Mouse (Mus musculus): ENCODE data around the gene Ndst2.
A peak's percentile ranks its signal among the peaks of the same experiment; 100 is the strongest.

The Ndst2 gene

DNA sequence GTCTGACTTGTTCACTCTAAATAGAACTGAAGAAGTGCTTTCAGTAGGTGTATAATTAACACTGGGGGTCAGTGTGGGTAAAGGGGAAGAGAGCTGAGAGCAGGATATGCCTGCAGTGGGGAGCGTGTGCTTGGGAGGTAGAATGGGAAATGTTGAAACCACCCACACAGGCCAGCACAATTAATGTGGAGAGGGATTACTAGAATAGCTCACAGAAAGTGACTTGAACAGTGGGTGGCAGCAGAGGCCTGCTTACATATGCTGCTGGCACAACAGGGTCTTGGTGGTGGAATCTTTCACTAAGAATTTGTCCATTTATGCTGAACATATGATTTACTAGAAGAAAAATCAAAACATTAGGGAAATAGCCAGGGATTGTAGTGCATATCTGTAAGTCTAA lies 37.4 kb downstream of the Ndst2 start:
- no peak for DNase-seq

DNA sequence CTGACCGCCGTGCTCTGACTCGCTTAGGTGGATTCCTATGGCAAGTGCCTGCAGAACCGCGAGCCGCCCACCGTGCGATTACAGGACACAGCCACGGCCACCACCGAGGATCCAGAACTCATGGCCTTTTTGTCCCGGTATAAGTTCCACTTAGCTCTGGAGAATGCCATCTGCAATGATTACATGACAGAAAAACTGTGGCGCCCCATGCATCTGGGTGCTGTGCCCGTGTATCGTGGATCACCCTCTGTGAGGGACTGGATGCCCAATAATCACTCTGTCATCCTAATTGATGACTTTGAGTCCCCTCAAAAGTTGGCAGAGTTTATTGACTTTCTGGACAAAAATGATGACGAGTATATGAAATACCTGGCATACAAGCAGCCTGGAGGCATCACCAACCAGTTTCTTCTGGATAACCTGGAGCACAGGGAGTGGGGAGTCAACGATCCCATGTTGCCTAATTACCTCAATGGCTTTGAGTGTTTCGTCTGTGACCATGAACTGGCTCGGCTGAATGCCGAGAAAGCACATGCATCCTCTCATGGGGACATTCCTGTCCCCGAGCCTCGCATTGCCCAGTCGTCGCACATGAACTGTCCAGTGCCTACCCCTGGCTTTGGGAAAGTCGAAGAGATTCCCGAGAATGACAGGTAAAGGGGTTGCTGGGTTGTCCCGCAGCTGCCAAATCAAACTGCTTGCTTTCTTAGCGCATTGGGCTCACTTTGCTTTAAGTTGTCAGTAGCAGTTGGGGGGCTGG lies 38.4 kb downstream of the Ndst2 start:
- DNase-seq = peak; percentile 33

DNA sequence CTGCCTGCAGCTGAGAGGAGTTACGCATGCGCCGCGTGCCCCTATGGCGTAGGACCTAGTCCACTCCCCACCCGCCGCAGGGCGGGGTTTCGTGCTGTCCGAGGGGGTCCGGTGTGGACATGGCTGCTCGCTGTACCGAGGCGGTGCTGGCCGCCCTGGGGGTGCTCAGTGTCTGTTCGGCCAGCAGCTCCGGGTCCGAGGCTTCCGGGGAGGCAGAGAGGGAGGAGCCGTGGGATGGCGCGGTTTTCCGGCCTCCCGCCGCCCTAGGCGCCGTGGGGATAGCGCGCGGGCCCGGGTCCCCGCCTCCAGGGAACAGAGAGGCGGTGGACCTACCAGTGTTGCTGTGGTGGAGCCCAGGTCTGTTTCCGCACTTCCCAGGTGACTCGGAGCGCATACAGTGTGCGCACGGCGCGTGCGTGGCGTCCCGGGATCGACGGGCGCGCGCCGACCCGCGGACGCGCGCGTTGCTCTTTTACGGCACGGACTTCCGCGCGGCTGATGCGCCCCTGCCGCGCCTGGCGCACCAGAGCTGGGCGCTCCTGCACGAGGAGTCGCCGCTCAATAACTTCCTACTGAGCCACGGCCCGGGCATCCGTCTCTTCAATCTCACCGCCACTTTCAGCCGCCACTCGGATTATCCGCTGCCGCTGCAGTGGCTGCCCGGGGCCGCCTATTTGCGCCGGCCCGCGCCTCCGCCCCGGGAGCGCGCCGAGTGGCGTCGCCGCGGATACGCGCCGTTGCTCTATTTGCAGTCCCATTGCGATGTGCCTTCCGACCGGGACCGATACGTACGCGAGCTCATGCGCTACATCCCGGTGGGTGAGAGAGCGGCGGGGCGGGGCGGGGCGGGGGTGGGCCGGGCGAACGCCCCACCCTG lies 39.2 kb downstream of the Ndst2 start, which contains the start of gene Fut11:
Fut11 (plus strand) TSS at position 85 of the 877 bp plus-strand sequence.
- peak; percentile 90 for DNase-seq

DNA sequence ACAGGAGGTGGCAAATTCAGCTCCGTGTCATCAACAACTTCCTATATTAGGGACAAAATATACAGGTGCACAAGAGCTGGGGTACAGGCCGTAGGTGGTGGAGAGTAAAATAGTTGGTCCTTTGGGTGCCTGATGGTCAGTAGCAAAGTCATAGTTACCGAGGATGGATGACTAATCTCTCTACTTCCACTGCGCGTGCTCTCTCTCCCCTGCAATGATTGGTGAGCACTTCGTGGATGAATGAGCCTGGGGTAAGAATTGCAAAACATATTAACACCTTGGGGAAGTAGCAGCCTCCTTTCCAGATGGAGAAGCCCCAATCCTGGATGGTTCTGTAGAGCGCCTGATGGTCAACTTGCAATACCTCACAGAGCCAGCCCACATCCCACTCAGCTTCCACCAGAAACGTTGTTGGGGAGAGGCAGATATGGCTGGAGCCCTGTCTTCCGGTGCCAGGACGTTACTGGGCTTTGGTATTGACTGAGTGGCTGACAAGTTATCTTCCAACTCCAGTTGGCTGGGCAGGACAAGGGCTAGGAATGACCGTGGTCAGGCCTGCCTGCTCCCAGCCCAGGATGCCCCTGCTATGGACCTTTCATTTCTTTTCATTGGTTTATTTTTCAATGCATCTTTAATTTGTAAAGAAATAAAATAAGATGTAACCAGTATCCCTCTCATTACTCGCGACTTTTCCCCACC lies 40.0 kb downstream of the Ndst2 start:
- no peak for DNase-seq

DNA sequence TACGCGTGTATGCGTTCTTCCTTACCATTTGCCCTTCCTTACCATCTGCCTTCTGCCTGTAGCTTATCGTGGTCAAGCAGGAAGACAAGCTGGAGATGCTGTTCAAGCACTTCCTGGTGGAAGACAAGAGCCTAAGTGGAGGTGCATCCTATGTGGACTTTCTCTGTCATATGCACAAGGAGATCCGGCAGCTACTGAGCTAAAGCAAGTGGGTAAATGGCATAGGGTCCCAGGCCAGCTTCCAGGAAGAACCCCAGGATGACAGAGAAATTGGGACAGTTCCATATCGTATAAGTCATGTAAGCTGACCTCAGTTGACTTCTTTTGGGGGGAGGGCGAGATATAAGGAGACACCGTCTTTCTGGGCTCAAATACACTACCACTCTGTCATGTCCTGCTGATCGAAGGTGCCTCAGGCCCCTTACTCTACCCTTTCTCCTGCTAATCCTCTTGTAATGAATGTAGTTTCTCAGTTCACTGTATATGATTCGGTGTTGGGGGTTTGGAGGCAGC lies 40.7 kb downstream of the Ndst2 start:
- no peak for DNase-seq

DNA sequence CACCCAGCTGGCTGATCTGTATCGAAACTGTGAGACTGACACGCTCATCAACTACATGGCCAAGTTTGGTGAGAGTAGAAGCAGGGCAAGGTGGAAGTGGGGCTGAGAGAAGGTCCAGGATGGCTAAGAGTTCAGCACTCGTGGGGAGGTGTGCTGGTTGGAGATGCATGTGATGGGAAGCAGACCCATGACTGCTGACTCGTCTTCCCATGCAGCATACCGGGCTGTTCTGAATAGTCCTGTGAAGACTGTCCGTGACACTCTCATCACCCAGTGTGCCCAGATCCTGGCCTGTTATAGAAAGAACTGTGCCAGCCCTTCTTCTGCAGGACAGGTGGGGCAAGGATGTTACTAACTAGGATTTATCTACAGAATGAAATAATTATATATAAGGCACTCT lies 42.6 kb downstream of the Ndst2 start:
- DNase-seq = no peak

DNA sequence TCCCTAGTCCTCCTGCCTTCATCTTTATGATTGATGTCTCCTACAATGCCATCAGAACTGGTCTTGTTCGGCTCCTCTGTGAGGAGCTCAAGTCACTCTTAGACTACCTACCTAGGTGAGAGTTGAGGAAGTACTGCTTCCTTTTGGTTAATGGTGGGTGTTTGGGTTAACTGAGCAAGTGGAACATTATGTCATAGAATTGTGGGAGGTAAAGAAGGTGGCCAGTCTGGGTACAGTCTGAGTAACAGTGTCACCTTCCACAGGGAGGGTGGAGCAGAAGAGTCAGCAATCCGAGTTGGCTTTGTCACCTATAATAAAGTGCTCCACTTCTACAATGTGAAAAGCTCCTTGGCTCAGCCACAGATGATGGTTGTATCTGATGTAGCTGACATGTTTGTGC lies 45.4 kb downstream of the Ndst2 start:
- no peak for DNase-seq

DNA sequence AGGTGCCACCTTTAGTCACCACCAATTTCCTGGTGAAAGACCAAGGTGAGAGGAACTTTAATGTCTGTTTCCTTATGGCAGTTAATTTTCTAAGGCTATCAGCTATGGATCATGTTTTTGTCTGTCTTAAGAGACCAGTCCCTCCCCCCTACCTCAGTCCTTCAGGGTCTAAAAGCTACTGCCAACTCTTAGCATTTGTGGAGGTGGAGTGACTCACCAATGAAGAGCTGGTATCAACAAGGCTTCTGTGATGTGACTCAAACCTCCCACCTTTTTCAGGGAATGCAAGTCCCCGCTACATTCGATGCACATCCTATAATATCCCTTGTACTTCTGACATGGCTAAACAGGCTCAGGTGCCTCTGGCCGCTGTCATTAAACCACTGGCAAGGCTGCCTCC lies 47.8 kb downstream of the Ndst2 start:
- DNase-seq = no peak

DNA sequence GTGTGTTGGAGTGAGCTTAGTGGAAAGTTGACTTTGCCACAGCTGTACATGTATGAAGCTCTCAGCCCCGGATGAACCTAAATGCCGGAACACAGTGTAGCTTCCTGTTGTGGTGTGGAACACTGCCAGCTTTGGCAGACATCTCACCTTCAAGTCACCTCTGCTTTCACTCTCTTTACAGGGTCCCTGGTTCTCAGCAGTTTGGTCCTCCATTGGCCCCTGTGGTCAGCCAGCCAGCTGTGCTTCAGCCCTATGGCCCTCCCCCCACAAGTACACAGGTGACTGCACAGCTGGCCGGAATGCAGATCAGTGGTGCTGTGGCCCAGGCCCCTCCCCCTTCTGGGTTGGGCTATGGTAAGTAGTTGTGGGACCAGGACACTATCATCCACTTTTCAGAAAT lies 51.9 kb downstream of the Ndst2 start:
- DNase-seq = no peak

DNA sequence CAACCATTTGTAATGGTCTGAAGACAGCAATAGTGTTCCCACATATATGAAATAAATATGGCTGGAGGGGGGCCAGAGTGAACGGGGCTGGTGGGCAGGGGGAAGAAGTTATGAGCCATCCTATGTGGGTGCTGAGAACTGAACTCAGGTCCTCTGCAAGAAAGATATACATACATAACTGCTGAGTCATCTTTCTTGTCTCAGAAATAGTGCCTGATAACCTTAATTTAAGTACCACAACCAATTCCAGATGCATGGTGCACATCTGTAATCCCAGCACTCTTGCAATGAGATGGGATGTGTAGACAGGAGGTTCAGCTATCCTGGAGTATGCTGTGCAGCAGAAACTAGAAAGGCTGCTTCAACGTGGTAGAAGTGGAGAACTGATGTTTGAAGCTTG lies 52.6 kb downstream of the Ndst2 start:
- no peak for DNase-seq

DNA sequence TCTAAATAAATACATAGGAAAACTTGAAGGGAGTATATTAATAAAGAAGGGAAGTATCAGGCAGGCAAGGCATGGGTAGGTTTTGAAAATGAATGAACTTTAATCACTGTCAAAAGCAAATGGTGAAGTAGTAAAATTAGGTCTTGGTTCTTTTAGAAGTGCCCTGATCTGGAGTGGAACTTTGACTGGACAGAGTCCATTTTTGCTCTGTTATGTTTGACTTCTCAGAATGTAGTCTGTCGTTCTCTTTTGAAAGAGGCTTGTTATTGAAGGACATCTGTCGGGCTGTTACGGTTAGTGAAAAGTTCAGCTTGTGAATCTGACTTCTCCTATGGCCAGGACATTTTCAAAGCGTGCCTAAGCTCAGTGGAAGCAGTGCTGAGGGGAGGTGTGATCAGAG lies 56.5 kb downstream of the Ndst2 start:
- DNase-seq = no peak

DNA sequence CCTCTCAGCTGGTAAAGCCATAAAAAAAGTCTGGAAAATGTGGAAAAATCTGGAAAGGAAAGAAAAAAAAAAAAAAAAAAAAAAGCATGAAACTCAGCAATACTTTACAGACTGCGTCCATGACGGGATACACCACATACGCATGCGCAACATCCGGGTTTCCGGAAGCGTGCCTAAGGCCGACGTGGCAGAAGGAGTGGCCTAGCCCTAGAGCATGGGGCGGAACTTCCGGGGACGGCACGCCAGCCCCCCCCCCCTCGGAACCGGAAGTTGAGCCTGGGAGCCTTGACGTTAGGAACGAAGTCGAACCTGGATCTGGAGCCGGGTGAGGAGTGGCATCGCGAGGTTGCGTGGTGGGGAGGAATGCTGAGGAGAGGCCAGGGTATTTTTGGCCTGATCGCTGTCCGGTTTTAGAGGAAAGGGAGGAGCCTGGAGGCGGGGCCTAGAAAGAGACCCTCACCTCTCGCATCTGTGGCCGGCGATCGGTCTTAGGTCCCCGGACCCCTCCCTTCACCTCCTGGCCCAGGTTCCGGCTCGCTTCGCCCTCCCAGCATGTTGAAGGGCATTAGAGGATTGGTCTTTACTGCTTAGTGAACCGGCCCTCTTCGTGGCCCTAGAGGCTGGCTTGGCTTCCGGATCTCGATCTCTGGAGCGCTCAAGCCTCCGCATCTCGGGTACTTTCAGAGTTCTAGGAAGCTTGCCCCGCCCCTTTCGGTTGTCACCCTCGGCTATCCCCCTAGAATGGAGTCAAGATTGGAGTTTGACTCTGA lies 60.1 kb downstream of the Ndst2 start, which contains the start of gene Sec24c:
Sec24c (plus strand) TSS at position 245 of the 770 bp plus-strand sequence.
- peak; percentile 95 for DNase-seq

DNA sequence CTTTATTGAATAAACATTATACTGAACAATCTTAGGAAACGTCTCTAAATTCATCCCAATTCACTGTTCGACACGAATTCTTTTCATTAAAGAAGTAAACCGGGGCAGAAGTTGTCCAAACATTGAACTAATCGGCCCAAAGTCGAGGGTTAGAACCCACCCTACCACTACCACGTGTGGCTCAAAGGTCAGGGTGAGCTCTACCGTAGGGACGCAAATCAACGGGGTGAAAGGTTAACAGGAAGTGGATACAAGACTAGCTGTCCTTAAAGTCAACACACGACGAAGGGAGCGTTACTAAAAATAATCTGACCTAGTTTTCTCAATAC lies 60.7 kb downstream of the Ndst2 start:
- peak; percentile 56 for DNase-seq
